ENCODE assay signal across 8 mouse cellular contexts in genomic region chr14:61293884-61294737, GRCm38 (mm10). TPM values are rescaled to one million over a fixed set of nuclear protein-coding genes. Genes with fewer than 3 reads are reported as not detected.
DNase-seq lines count a peak whose midpoint lies in the region; ATAC-seq and TF ChIP-seq lines count a peak whose summit lies in the region.

No protein-coding gene starts in this region.

- H3K9me3 ChIP-seq in hindbrain, embryonic 10.5 days = no peaks in the 10 kb centered on the region
- no peaks in the 10 kb centered on the region for H3K9me3 ChIP-seq in hindbrain, embryonic 12.5 days (replicated peaks)
- H3K9me3 ChIP-seq in forebrain, embryonic 11.5 days (ENCODE audit: control insufficient read depth, low read length) = no peaks in the 10 kb centered on the region

- WGBS in hindbrain, embryonic 10.5 days = 50% methylated on average over 16 of the region's 16 CpGs
- WGBS in hindbrain, embryonic 12.5 days = 48% methylated on average over 16 of the region's 16 CpGs
- 49% methylated on average over 16 of the region's 16 CpGs for WGBS in forebrain, embryonic 11.5 days
- WGBS in small intestine, adult 2 months = 51% methylated on average over 16 of the region's 16 CpGs

- TF ChIP-seq POLR2A in small intestine, adult 2 months (IDR thresholded peaks at IDR 0.05; ENCODE audit: low read depth, low read length) = no peak

- peak; percentile 55 for DNase-seq in hindbrain, embryonic 10.5 days (ENCODE audit: low spot score)
- peak; percentile 31 for DNase-seq in c-Kit-negative CD71-positive TER-119-positive erythroid progenitor cells, embryonic 14.5 days (ENCODE audit: low read depth, low spot score)
- peak; percentile 63 for DNase-seq in forebrain, embryonic 11.5 days (ENCODE audit: low spot score)
- DNase-seq in heart, postnatal 14 days = peak; percentile 60 to 79
- peak; percentile 71 to 85 for DNase-seq in layer of hippocampus, postnatal 14 days (ENCODE audit: low spot score in 2 of 2)
- peak; percentile 73 for DNase-seq in lung, postnatal 25 days (ENCODE audit: low spot score)

- H3K27ac ChIP-seq in hindbrain, embryonic 10.5 days = no peak overlapping the region
- no peak overlapping the region for H3K27ac ChIP-seq in hindbrain, embryonic 12.5 days
- H3K27ac ChIP-seq in forebrain, embryonic 11.5 days (ENCODE audit: low read depth, low read length) = no peak overlapping the region
- H3K27ac ChIP-seq in small intestine, adult 2 months (ENCODE audit: insufficient read depth, low read depth, low read length) = no peak overlapping the region

- no peaks in the 10 kb centered on the region for H3K36me3 ChIP-seq in hindbrain, embryonic 10.5 days
- no peaks in the 10 kb centered on the region for H3K36me3 ChIP-seq in hindbrain, embryonic 12.5 days
- H3K36me3 ChIP-seq in forebrain, embryonic 11.5 days (ENCODE audit: control insufficient read depth, insufficient read depth, low read length) = no peaks in the 10 kb centered on the region
- H3K36me3 ChIP-seq in small intestine, adult 2 months (ENCODE audit: control insufficient read depth, insufficient read depth, low read length) = no peaks in the 10 kb centered on the region

- no peaks in the 10 kb centered on the region for H3K27me3 ChIP-seq in hindbrain, embryonic 10.5 days (ENCODE audit: insufficient read depth, poor library complexity, severe bottlenecking)
- H3K27me3 ChIP-seq in hindbrain, embryonic 12.5 days = 0 out of 2 replicates have a peak, but pooled peaks cover 4% of the 10 kb centered on the region
- H3K27me3 ChIP-seq in forebrain, embryonic 11.5 days (ENCODE audit: control insufficient read depth, insufficient read depth, low read length) = no peaks in the 10 kb centered on the region
- no peaks in the 10 kb centered on the region for H3K27me3 ChIP-seq in small intestine, adult 2 months (ENCODE audit: control insufficient read depth, insufficient read depth, low read length)

- intact Hi-C loops in heart, postnatal 14 days (cut with DNase I) = loop anchor here (1.0 to 10.0 kb wide), 3 partner anchors 52 to 495 kb away; no protein-coding TSS in a partner anchor

- no peak overlapping the region for H3K4me3 ChIP-seq in hindbrain, embryonic 10.5 days
- no peak overlapping the region for H3K4me3 ChIP-seq in hindbrain, embryonic 12.5 days
- H3K4me3 ChIP-seq in forebrain, embryonic 11.5 days (ENCODE audit: low read depth, low read length) = no peak overlapping the region
- no peak overlapping the region for H3K4me3 ChIP-seq in small intestine, adult 2 months (ENCODE audit: low read depth, low read length)

- peak; percentile 69; the same call in 1 of the 2 replicates for TF ChIP-seq CTCF in small intestine, adult 2 months (IDR thresholded peaks at IDR 0.05; ENCODE audit: extremely low read depth, insufficient read length, insufficient replicate concordance, low read depth, low read length)

- no peak for ATAC-seq in hindbrain, embryonic 12.5 days (ENCODE audit: low FRiP score)
- ATAC-seq in forebrain, embryonic 11.5 days (replicated peaks; ENCODE audit: low FRiP score) = no peak

- H3K9ac ChIP-seq in hindbrain, embryonic 12.5 days = no peak overlapping the region
- no peak overlapping the region for H3K9ac ChIP-seq in forebrain, embryonic 11.5 days (ENCODE audit: low read length)

- H3K4me2 ChIP-seq in hindbrain, embryonic 12.5 days (replicated peaks) = no peak overlapping the region
- H3K4me2 ChIP-seq in forebrain, embryonic 11.5 days (ENCODE audit: low read depth, low read length, severe bottlenecking) = no peak overlapping the region

- no peaks in the 10 kb centered on the region for H3K4me1 ChIP-seq in hindbrain, embryonic 10.5 days (replicated peaks)
- no peaks in the 10 kb centered on the region for H3K4me1 ChIP-seq in hindbrain, embryonic 12.5 days
- H3K4me1 ChIP-seq in forebrain, embryonic 11.5 days (replicated peaks; ENCODE audit: control insufficient read depth, insufficient read depth, low read length) = no peaks in the 10 kb centered on the region
- no peaks in the 10 kb centered on the region for H3K4me1 ChIP-seq in small intestine, adult 2 months (ENCODE audit: control insufficient read depth, insufficient read depth, insufficient read length, low read length)

RNA-seq across cellular contexts. Expression of gene Arl11, which starts 15.4 kb away (rescaled TPM):
- 0.35 and 0.67 TPM in 2 replicates for polyA plus RNA-seq in hindbrain, embryonic 10.5 days (2016; fragmentation: Nextera tagmentation; extraction: Ambion mirVana)
- polyA plus RNA-seq in hindbrain, embryonic 12.5 days (2016; fragmentation: Nextera tagmentation; extraction: Ambion mirVana) = 0.52 and 0.77 TPM in 2 replicates
- polyA plus RNA-seq in forebrain, embryonic 11.5 days (2014; fragmentation: Nextera tagmentation; extraction: Ambion mirVana) = 0.29 TPM in 2 replicates
- under 1 TPM; 0.83 to 0.96 TPM for total RNA-seq in heart, postnatal 14 days (2021)
- under 1 TPM; 0.45 to 0.65 TPM for total RNA-seq in layer of hippocampus, postnatal 14 days (2021)
- 1.4 and 2.4 TPM in 2 replicates for polyA plus RNA-seq in small intestine, adult 2 months (2012; rRNA removed)

RNA-seq across cellular contexts. Expression of gene Sgcg, which starts 35.8 kb away (rescaled TPM):
- 0.07 TPM in 1 of 2 replicates, not detected in the other for polyA plus RNA-seq in hindbrain, embryonic 10.5 days (2016; fragmentation: Nextera tagmentation; extraction: Ambion mirVana)
- polyA plus RNA-seq in hindbrain, embryonic 12.5 days (2016; fragmentation: Nextera tagmentation; extraction: Ambion mirVana) = 0.15 and 1.3 TPM in 2 replicates
- 0.13 TPM in 1 of 2 replicates, not detected in the other for polyA plus RNA-seq in forebrain, embryonic 11.5 days (2014; fragmentation: Nextera tagmentation; extraction: Ambion mirVana)
- total RNA-seq in heart, postnatal 14 days (2021) = 100 to 1,000 TPM; 199 to 202 TPM
- under 1 TPM; 0.16 to 0.29 TPM for total RNA-seq in layer of hippocampus, postnatal 14 days (2021)
- polyA plus RNA-seq in small intestine, adult 2 months (2012; rRNA removed) = not detected in 2 replicates
